Mouse (Mus musculus) hindbrain, postnatal 0 days (tissue): ENCODE results near the gene Trpm1. TPM values are rescaled to one million over a fixed set of nuclear protein-coding genes. Genes with fewer than 3 reads are reported as not detected.
A peak's percentile ranks its signal among the peaks of the same experiment; 100 is the strongest.

Experiments
- ATAC-seq: fragments of 200-750 bp; cut with Nextera tagmentation; 2 replicates; pipeline ENCODE4 v1.8.0; 2017; ENCODE audit warnings: mild to moderate bottlenecking, moderate TSS enrichment, moderate library complexity
- DNase-seq: peaks from one replicate; pipeline ENCODE4 v3.0.0-alpha.2; 2015; ENCODE audit warnings: low spot score
- H3K27ac ChIP-seq: fragments of 300-500 bp; sonication (generic); 2 replicates; pipeline ENCODE4 v1.5.1; 2014; ENCODE audit warnings: mild to moderate bottlenecking
- H3K27me3 ChIP-seq: fragments of 300-500 bp; sonication (generic); 2 replicates; pipeline ENCODE4 v1.6.1; 2014; ENCODE audit warnings: low read length, mixed read lengths; ENCODE audit not compliant: insufficient read depth
- H3K36me3 ChIP-seq: fragments of 300-500 bp; sonication (generic); 2 replicates; pipeline ENCODE4 v1.6.1; 2014; ENCODE audit warnings: low read length, mixed read lengths; ENCODE audit not compliant: insufficient read depth
- H3K4me1 ChIP-seq: fragments of 300-500 bp; sonication (generic); 2 replicates; pipeline ENCODE4 v1.6.1; 2014; ENCODE audit warnings: antibody characterized with exemption, low read length, mixed read lengths; ENCODE audit not compliant: insufficient read depth
- H3K4me2 ChIP-seq: fragments of 300-500 bp; sonication (generic); 2 replicates; pipeline ENCODE4 v1.6.1; 2014; ENCODE audit warnings: low read depth, mild to moderate bottlenecking, low read length, moderate library complexity, mixed read lengths
- H3K4me3 ChIP-seq: fragments of 300-500 bp; sonication (generic); 2 replicates; pipeline ENCODE4 v1.5.1; 2014; ENCODE audit warnings: low read length
- H3K9ac ChIP-seq: fragments of 300-500 bp; sonication (generic); replicated peaks from 2 replicates; pipeline ENCODE4 v1.6.1; 2014; ENCODE audit warnings: mild to moderate bottlenecking, low read length, moderate library complexity, mixed read lengths
- H3K9me3 ChIP-seq: fragments of 300-500 bp; sonication (generic); 2 replicates; pipeline ENCODE4 v1.6.1; 2016; ENCODE audit warnings: low read length, mixed read lengths
- CTCF ChIP-seq: IDR thresholded peaks from 2 replicates; pipeline ENCODE4 v1.5.1; 2016; ENCODE audit warnings: antibody characterized with exemption, control low read depth, low read depth
- WGBS: fragments of 180-500 bp; shearing (Covaris S2); extraction: QIAGEN DNeasy Blood & Tissue Kit; methylation state at CpG from one replicate; pipeline ENCODE4 v1.1.7; 2014; 5-methylcytosine and 5-hydroxymethylcytosine counted together
- polyA plus RNA-seq: library from polyadenylated mRNA; unstranded; fragments of >200 nt; fragmentation: Nextera tagmentation; extraction: Ambion mirVana; gene quantifications from 2 replicates; pipeline ENCODE4 v1.2.1, GENCODE M21; 2015
- total RNA-seq: library from RNA; depleted of rRNA; stranded (reverse); fragments of >200 nt; gene quantifications from 2 replicates; pipeline ENCODE4 v1.2.3, GENCODE M21; 2014

The Trpm1 gene
- total and polyA plus RNA-seq, 2 experiments from 2014 or later: 0.16 to 0.33 TPM

DNA sequence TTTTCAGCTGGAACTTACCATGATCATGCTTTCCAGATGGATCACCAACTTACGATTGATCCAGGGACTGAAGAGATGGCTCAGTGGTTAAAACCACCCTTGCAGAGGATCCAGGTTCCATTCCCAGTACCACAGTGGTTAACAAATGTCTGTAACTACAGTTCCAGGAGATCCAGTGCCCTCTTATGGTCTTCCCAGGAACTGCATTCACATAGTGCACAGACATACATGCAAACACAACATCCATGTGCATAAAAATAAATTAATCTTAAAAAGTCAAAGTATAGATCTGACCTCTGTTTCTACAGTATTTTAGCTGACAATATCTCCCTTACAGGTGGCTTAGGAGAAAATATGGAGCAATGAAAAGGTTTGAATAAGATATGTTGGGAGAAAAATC, 77.4 kb downstream of the Trpm1 start:
- 0 out of 2 replicates have a peak, but pooled peaks have one; percentile 16 for TF ChIP-seq CTCF
- H3K4me2 ChIP-seq: no peak overlapping the region

DNA sequence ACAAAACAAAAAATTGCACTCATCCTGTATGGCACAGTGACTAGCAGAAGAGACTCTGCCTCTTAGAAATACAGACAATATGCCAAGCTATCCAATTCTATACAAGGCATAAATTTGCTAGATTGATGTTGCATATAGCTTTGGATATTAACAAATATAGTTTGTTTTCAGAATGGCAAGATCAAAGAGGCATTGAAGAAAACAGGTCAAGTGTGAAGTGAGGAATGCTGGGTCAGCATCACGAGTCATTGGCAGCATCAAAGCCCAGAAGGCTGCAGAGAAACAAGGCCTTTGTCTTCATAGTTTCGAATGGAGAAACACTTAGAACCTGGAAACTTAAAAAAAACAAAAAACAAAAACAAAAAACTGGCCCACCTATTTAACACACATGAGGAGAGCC, 78.4 kb downstream of the Trpm1 start:
- no peak for TF ChIP-seq CTCF
- 44% methylated on average over 2 of the region's 2 CpGs for WGBS
- H3K9me3 ChIP-seq: no peaks in the 10 kb centered on the region
- H3K4me3 ChIP-seq: no peak overlapping the region
- H3K27ac ChIP-seq: no peak overlapping the region
- H3K4me1 ChIP-seq: no peaks in the 10 kb centered on the region
- DNase-seq (no peak), ATAC-seq (no peak)
- no peaks in the 10 kb centered on the region for H3K27me3 ChIP-seq
- no peak overlapping the region for H3K9ac ChIP-seq
- no peaks in the 10 kb centered on the region for H3K36me3 ChIP-seq
- no peak overlapping the region for H3K4me2 ChIP-seq

More for the DNA sequence above, 77.4 kb downstream of the Trpm1 start:
- no peak for DNase-seq
- no peaks in the 10 kb centered on the region for H3K4me1 ChIP-seq
- H3K27ac ChIP-seq: no peak overlapping the region
- H3K4me3 ChIP-seq: no peak overlapping the region
- no peaks in the 10 kb centered on the region for H3K27me3 ChIP-seq
- no peaks in the 10 kb centered on the region for H3K9me3 ChIP-seq
- WGBS: 100% methylated on average over 1 of the region's 1 CpGs
- no peak for ATAC-seq
- H3K36me3 ChIP-seq: no peaks in the 10 kb centered on the region
- H3K9ac ChIP-seq: no peak overlapping the region

- Histone ChIP-seq H3K9me3 (no peaks in the 10 kb centered on the region), H3K4me2 (no peak overlapping the region), H3K36me3 (no peaks in the 10 kb centered on the region), H3K4me3 (no peak overlapping the region), H3K27me3 (no peaks in the 10 kb centered on the region), H3K4me1 (no peaks in the 10 kb centered on the region), H3K27ac (no peak overlapping the region), H3K9ac (no peak overlapping the region)
- WGBS: 93% methylated on average over 5 of the region's 5 CpGs
- no peak for ATAC-seq
- no peak for TF ChIP-seq CTCF
- DNase-seq: no peak
Observed at GRCm38 (mm10) chr7:64234310-64234820, 80.7 kb downstream of the Trpm1 start.

DNA sequence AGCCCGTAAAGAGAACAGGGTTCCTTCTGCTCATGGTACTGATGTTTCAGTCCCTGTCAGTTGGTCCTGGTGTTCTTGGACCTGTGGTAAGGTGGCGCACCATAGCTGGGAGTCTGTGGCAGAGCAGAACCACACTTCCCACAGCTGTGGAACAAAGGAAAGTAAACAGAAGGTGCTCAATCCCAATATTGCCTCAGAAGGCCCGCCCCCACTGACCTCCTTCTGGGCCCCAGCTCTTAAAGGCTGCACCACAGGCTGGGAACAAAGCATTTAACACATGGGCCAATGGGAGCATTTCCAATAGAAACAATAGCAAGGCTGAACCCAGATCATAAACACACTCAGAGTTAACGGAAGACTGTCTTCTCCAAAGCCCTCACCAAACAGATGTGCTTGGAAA, 82.9 kb downstream of the Trpm1 start:
- WGBS: 82% methylated on average over 4 of the region's 4 CpGs
- H3K36me3 ChIP-seq: no peaks in the 10 kb centered on the region
- TF ChIP-seq CTCF: no peak
- H3K4me2 ChIP-seq: no peak overlapping the region
- H3K4me3 ChIP-seq: no peak overlapping the region
- H3K9me3 ChIP-seq: no peaks in the 10 kb centered on the region
- H3K27me3 ChIP-seq: no peaks in the 10 kb centered on the region
- no peak overlapping the region for H3K9ac ChIP-seq
- H3K4me1 ChIP-seq: no peaks in the 10 kb centered on the region
- no peak for ATAC-seq
- no peak overlapping the region for H3K27ac ChIP-seq
- no peak for DNase-seq

- no peak for TF ChIP-seq CTCF
- H3K36me3 ChIP-seq: no peaks in the 10 kb centered on the region
- H3K4me1 ChIP-seq: no peaks in the 10 kb centered on the region
- DNase-seq (no peak), ATAC-seq (no peak)
- no peaks in the 10 kb centered on the region for H3K27me3 ChIP-seq
- H3K4me2 ChIP-seq: no peak overlapping the region
- H3K27ac ChIP-seq: no peak overlapping the region
- 89% methylated on average over 8 of the region's 8 CpGs for WGBS
- no peak overlapping the region for H3K9ac ChIP-seq
- no peaks in the 10 kb centered on the region for H3K9me3 ChIP-seq
- H3K4me3 ChIP-seq: no peak overlapping the region
Observed at GRCm38 (mm10) chr7:64237747-64238146, 84.1 kb downstream of the Trpm1 start.

DNA sequence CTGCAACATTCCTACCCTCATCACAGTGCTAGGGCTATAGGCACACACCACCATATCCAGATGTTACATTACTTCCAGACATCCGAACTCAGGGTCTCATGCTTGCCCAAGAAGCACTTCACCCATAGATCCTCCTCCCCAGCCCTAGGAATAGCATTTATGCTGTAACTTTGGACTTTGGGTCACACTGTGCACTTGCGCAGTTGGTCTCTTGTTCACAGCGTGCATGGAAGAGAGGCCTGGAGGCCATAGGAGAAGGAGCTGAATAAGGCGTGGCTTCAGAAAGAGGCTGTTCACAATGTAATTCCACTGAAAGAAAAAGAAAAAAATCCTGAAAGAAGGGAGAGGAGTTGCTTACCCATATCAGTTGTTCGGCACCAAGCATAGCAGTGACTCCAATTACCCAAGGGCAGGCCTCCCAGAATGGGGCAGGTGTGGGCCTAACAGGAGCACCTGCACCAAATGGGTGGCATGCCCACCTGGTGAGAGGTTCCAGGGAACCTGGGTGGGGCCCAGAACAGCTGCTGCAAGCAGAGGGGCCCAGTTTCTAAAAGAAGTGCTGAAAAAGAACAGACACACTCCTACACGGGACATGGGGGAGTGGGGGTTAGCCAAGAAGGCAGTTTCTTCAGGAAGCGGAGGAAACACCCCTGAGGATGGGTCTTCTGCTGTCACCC, 84.9 kb downstream of the Trpm1 start:
- Histone ChIP-seq H3K27me3 (no peaks in the 10 kb centered on the region), H3K4me1 (no peaks in the 10 kb centered on the region), H3K4me3 (no peak overlapping the region), H3K4me2 (no peak overlapping the region), H3K27ac (no peak overlapping the region), H3K9ac (no peak overlapping the region), H3K36me3 (no peaks in the 10 kb centered on the region), H3K9me3 (no peaks in the 10 kb centered on the region)
- TF ChIP-seq CTCF: no peak
- ATAC-seq (no peak), DNase-seq (no peak)
- 87% methylated on average over 7 of the region's 7 CpGs for WGBS

GRCm38 (mm10) chr7:64239138-64239805, 85.6 kb downstream of the Trpm1 start:
- no peak overlapping the region for H3K9ac ChIP-seq

More at GRCm38 (mm10) chr7:64239138-64239805, 85.6 kb downstream of the Trpm1 start:
- no peaks in the 10 kb centered on the region for H3K36me3 ChIP-seq
- TF ChIP-seq CTCF: no peak
- no peak for ATAC-seq
- no peaks in the 10 kb centered on the region for H3K9me3 ChIP-seq
- no peak overlapping the region for H3K4me2 ChIP-seq
- no peak overlapping the region for H3K27ac ChIP-seq
- WGBS: 79% methylated on average over 9 of the region's 9 CpGs
- H3K27me3 ChIP-seq: no peaks in the 10 kb centered on the region
- H3K4me1 ChIP-seq: no peaks in the 10 kb centered on the region
- H3K4me3 ChIP-seq: no peak overlapping the region
- no peak for DNase-seq
